ENCODE assay signal across 17 mouse cellular contexts in genomic region chr8:108725631-108726030, GRCm38 (mm10).
DNase-seq lines count a peak whose midpoint lies in the region; ATAC-seq and TF ChIP-seq lines count a peak whose summit lies in the region.
"Had no signal": no experiment of that assay in that cellular context is flagged by ENCODE, and none has a peak within 500 bp of the region (broad histone marks: within the 10 kb centered on the region; RNA-seq: fewer than 3 reads in every experiment).

No protein-coding gene starts in this region.

- H3K27ac ChIP-seq in kidney, embryonic 15.5 days, result peak overlapping the region; percentile 54
- peak overlapping the region; percentile 9; the same call in 1 of the 2 replicates for H3K27ac ChIP-seq in ES-Bruce4 (ENCODE audit: insufficient read depth, low read length)
- no peak overlapping the region for H3K27ac ChIP-seq in limb, embryonic 13.5 days
- no peak overlapping the region for H3K27ac ChIP-seq in liver, postnatal 0 days (ENCODE audit: low read depth)
- H3K27ac ChIP-seq: hindbrain, embryonic 15.5 days had no signal

- H3K9me3 ChIP-seq in kidney, embryonic 15.5 days (replicated peaks), result no peaks in the 10 kb centered on the region
- H3K9me3 ChIP-seq in ES-Bruce4 (replicated peaks; ENCODE audit: control insufficient read depth, insufficient read depth, low read length, poor library complexity, severe bottlenecking), result no peaks in the 10 kb centered on the region
- H3K9me3 ChIP-seq in limb, embryonic 13.5 days, result no peaks in the 10 kb centered on the region
- H3K9me3 ChIP-seq in liver, postnatal 0 days (ENCODE audit: low read length), result no peaks in the 10 kb centered on the region
- H3K9me3 ChIP-seq: hindbrain, embryonic 15.5 days; megakaryocyte, embryonic 14.5 days had no signal

- TF ChIP-seq CTCF in ES-Bruce4 (IDR thresholded peaks at IDR 0.05; ENCODE audit: low read depth, low read length), result no peak
- TF ChIP-seq CTCF in liver, postnatal 0 days (IDR thresholded peaks at IDR 0.05; ENCODE audit: low read depth), result no peak

- no peak overlapping the region for H3K4me2 ChIP-seq in kidney, embryonic 15.5 days
- H3K4me2 ChIP-seq in limb, embryonic 13.5 days (replicated peaks), result 0 out of 2 replicates have a peak overlapping the region, but pooled peaks have one; percentile 4
- H3K4me2 ChIP-seq in liver, postnatal 0 days (ENCODE audit: low read depth, low read length), result no peak overlapping the region
- H3K4me2 ChIP-seq: hindbrain, embryonic 15.5 days had no signal

- no peak for TF ChIP-seq POLR2A in ES-Bruce4 (IDR thresholded peaks at IDR 0.05; ENCODE audit: insufficient read depth, low read length)

- TF ChIP-seq EP300 in ES-Bruce4 (IDR thresholded peaks at IDR 0.05; ENCODE audit: insufficient read depth, low read depth, low read length), result no peak
- no peak for TF ChIP-seq EP300 in liver, postnatal 0 days (IDR thresholded peaks at IDR 0.05; ENCODE audit: low read depth)

- no peak overlapping the region for H3K9ac ChIP-seq in kidney, embryonic 15.5 days
- no peak overlapping the region for H3K9ac ChIP-seq in ES-Bruce4 (ENCODE audit: low read depth, poor library complexity, severe bottlenecking)
- H3K9ac ChIP-seq in limb, embryonic 13.5 days, result no peak overlapping the region
- no peak overlapping the region for H3K9ac ChIP-seq in liver, postnatal 0 days (replicated peaks)
- H3K9ac ChIP-seq: hindbrain, embryonic 15.5 days had no signal

- H3K27me3 ChIP-seq in kidney, embryonic 15.5 days, result no peaks in the 10 kb centered on the region
- no peaks in the 10 kb centered on the region for H3K27me3 ChIP-seq in ES-Bruce4 (ENCODE audit: control insufficient read depth, insufficient read depth, low read length, poor library complexity, severe bottlenecking)
- H3K27me3 ChIP-seq in limb, embryonic 13.5 days, result no peaks in the 10 kb centered on the region
- H3K27me3 ChIP-seq in liver, postnatal 0 days (ENCODE audit: insufficient read depth, low read length), result no peaks in the 10 kb centered on the region

- H3K36me3 ChIP-seq in kidney, embryonic 15.5 days, result no peaks in the 10 kb centered on the region
- no peaks in the 10 kb centered on the region for H3K36me3 ChIP-seq in ES-Bruce4 (ENCODE audit: control insufficient read depth, insufficient read depth, low read length, poor library complexity, severe bottlenecking)
- no peaks in the 10 kb centered on the region for H3K36me3 ChIP-seq in limb, embryonic 13.5 days
- H3K36me3 ChIP-seq in liver, postnatal 0 days (replicated peaks; ENCODE audit: insufficient read depth, low read length), result no peaks in the 10 kb centered on the region
- H3K36me3 ChIP-seq: hindbrain, embryonic 15.5 days had no signal

- 79% methylated on average over 10 of the region's 10 CpGs for WGBS in kidney, embryonic 15.5 days
- WGBS in limb, embryonic 13.5 days, result 59% methylated on average over 10 of the region's 10 CpGs
- WGBS in liver, postnatal 0 days (ENCODE audit: insufficient replicate concordance), result 85% methylated on average over 10 of the region's 10 CpGs

- no peak for DNase-seq in kidney, postnatal 10 days
- DNase-seq in R1 (ENCODE audit: low read depth, low spot score), result peak; percentile 67
- no peak for DNase-seq in liver, postnatal 0 days
- no peak for DNase-seq in adrenal gland, adult 18-20 months (ENCODE audit: low spot score in 2 of 2)
- DNase-seq: adrenal gland, adult 8-10 months; cerebellum, postnatal 14 days; gastrocnemius, postnatal 14 days; heart, postnatal 10 days; kidney, adult 18-20 months; kidney, postnatal 36 days; retina, postnatal 1 day had no signal

- H3K4me3 ChIP-seq in kidney, embryonic 15.5 days (replicated peaks), result no peak overlapping the region
- no peak overlapping the region for H3K4me3 ChIP-seq in ES-Bruce4 (ENCODE audit: low read depth, low read length)
- no peak overlapping the region for H3K4me3 ChIP-seq in limb, embryonic 13.5 days
- H3K4me3 ChIP-seq in liver, postnatal 0 days (ENCODE audit: low read depth, low read length), result no peak overlapping the region
- H3K4me3 ChIP-seq: hindbrain, embryonic 15.5 days; megakaryocyte, embryonic 14.5 days had no signal

- ATAC-seq in kidney, embryonic 15.5 days (replicated peaks; ENCODE audit: low FRiP score), result no peak
- ATAC-seq in limb, embryonic 13.5 days (ENCODE audit: low FRiP score, low read depth), result no peak
- no peak for ATAC-seq in liver, postnatal 0 days
- ATAC-seq: lung, postnatal 0 days had no signal

- peaks cover 89% of the 10 kb centered on the region for H3K4me1 ChIP-seq in kidney, embryonic 15.5 days
- peaks cover 29% of the 10 kb centered on the region for H3K4me1 ChIP-seq in ES-Bruce4 (ENCODE audit: control insufficient read depth, insufficient read depth, low read length)
- H3K4me1 ChIP-seq in limb, embryonic 13.5 days, result peaks cover 100% of the 10 kb centered on the region
- H3K4me1 ChIP-seq in liver, postnatal 0 days (ENCODE audit: insufficient read depth), result peaks cover 39% of the 10 kb centered on the region

Comparison
In these comparisons a context has a peak if more than half of its experiments do, and no peak if none do; other contexts are left out.
1. H3K27ac ChIP-seq: peak in kidney, embryonic 15.5 days (single experiment) and ES-Bruce4 (single experiment); none in limb, embryonic 13.5 days (single experiment) and liver, postnatal 0 days (single experiment).